Mouse (Mus musculus) ES-Bruce4 (cell line): Measurements from ENCODE around the gene Rassf10. TPM values are rescaled to one million over a fixed set of nuclear protein-coding genes. Genes with fewer than 3 reads are reported as not detected.

Source experiments
- H3K27ac ChIP-seq: 2 replicates; pipeline ENCODE4 v1.5.1; 2012; ENCODE audit warnings: low read length, inconsistent platforms; ENCODE audit not compliant: insufficient read depth
- H3K27me3 ChIP-seq: 2 replicates; pipeline ENCODE4 v1.6.1; 2012; ENCODE audit warnings: mild to moderate bottlenecking, low read length, inconsistent platforms; ENCODE audit not compliant: control insufficient read depth, poor library complexity, insufficient read depth, severe bottlenecking
- H3K36me3 ChIP-seq: 2 replicates; pipeline ENCODE4 v1.6.1; 2012; ENCODE audit warnings: inconsistent platforms, mild to moderate bottlenecking, low read length, moderate library complexity; ENCODE audit not compliant: control insufficient read depth, poor library complexity, insufficient read depth, severe bottlenecking
- H3K4me1 ChIP-seq: one replicate; pipeline ENCODE4 v1.8.1; 2011; ENCODE audit warnings: low read length; ENCODE audit not compliant: control insufficient read depth, insufficient read depth
- H3K4me3 ChIP-seq: 2 replicates; pipeline ENCODE4 v1.5.1; 2011; ENCODE audit warnings: low read depth, mild to moderate bottlenecking, low read length
- H3K9ac ChIP-seq: 2 replicates; pipeline ENCODE4 v1.6.1; 2012; ENCODE audit warnings: low read depth, mild to moderate bottlenecking, inconsistent platforms; ENCODE audit not compliant: poor library complexity, severe bottlenecking
- H3K9me3 ChIP-seq: replicated peaks from 2 replicates; pipeline ENCODE4 v1.6.1; 2012; ENCODE audit warnings: mild to moderate bottlenecking, low read length, inconsistent platforms; ENCODE audit not compliant: control insufficient read depth, poor library complexity, insufficient read depth, severe bottlenecking
- CTCF ChIP-seq: IDR thresholded peaks from one replicate; pipeline ENCODE4 v1.8.1; 2011; ENCODE audit warnings: low read depth, low read length
- EP300 ChIP-seq: IDR thresholded peaks from 2 replicates; pipeline ENCODE4 v1.6.1; 2011; ENCODE audit warnings: low read depth, low read length; ENCODE audit not compliant: insufficient read depth
- POLR2A ChIP-seq: IDR thresholded peaks from one replicate; pipeline ENCODE4 v1.8.1; 2011; ENCODE audit warnings: low read length; ENCODE audit not compliant: insufficient read depth
- polyA plus RNA-seq: library from polyadenylated mRNA; stranded (reverse); fragments of >200 nt; gene quantifications from 2 replicates; pipeline ENCODE4 v1.2.4, GENCODE M21; 2011; ENCODE audit warnings: low read depth; ENCODE audit not compliant: missing spikeins, insufficient read depth, insufficient read length

Gene Rassf10
- polyA plus RNA-seq, 1 experiment = 0.91 TPM

DNA sequence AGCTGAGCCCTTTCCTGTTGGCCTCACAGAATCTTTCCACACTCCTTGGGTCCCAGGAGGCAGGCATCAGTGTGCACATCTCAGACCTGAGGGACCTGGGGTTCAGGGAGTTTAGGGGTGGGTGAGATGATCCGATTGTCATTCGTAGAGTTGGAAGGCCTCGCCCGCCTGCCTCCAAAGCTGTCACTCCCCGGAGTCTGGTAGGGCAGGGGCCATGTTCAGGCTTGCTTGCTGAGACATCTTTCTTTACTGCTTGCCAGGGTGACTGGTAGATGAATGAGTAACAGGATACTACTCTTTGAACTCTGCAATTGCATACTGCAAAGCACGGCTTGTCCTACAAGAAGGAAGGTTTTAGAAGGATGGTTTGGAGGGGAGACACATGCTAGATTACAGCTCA lies 52.0 kb downstream of the Rassf10 start:
- H3K27ac ChIP-seq = no peak overlapping the region
- H3K9ac ChIP-seq = no peak overlapping the region
- no peaks in the 10 kb centered on the region for H3K27me3 ChIP-seq
- H3K9me3 ChIP-seq = no peaks in the 10 kb centered on the region
- TF ChIP-seq EP300 (no peak), CTCF (no peak), POLR2A (no peak)
- peaks cover 1% of the 10 kb centered on the region for H3K4me1 ChIP-seq
- no peak overlapping the region for H3K4me3 ChIP-seq
- H3K36me3 ChIP-seq = no peaks in the 10 kb centered on the region
